Mouse (Mus musculus) embryonic fibroblast, embryonic 13.5 days (primary cell): ENCODE results near the gene Hs2st1.

ENCODE experiments used
- CTCF ChIP-seq: IDR thresholded peaks from 2 replicates; pipeline ENCODE4 v1.5.1; 2011; ENCODE audit warnings: mild to moderate bottlenecking, control low read depth, low read length, moderate library complexity, borderline replicate concordance; ENCODE audit not compliant: insufficient read depth
- POLR2A ChIP-seq: IDR thresholded peaks from 2 replicates; pipeline ENCODE4 v1.6.1; 2011; ENCODE audit warnings: low read depth, mild to moderate bottlenecking, control low read depth, low read length, moderate library complexity

DNA sequence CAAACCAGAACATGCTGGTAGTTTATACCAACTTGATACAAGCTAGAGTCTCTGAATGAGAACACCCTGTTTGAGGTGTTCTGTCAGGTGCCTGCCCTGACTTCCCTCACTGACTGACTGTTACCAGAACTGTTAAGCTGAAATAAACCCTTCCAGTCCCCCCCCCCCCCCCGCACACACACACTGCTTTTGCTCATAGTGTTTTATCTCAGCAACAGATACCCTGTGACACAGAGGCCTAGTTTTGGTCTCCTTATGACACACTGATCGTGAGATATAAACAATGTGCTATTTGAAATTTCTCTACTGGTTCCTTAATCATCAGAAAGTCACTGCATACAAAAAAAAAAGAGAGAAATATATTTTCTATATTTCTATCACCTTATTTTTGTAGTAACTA, 81.2 kb downstream of the Hs2st1 start:
- no peak for TF ChIP-seq CTCF
- TF ChIP-seq POLR2A = no peak
